ENCODE assay signal across 19 mouse cellular contexts in genomic region chr7:81874636-81875035, GRCm38 (mm10). TPM values are rescaled to one million over a fixed set of nuclear protein-coding genes. Genes with fewer than 3 reads are reported as not detected.
DNase-seq lines count a peak whose midpoint lies in the region; ATAC-seq and TF ChIP-seq lines count a peak whose summit lies in the region.
"Had no signal": no experiment of that assay in that cellular context is flagged by ENCODE, and none has a peak within 500 bp of the region (broad histone marks: within the 10 kb centered on the region; RNA-seq: fewer than 3 reads in every experiment).

No protein-coding gene starts in this region.

- 0 out of 2 replicates have a peak, but pooled peaks cover 3% of the 10 kb centered on the region for H3K36me3 ChIP-seq in embryonic facial prominence, embryonic 14.5 days (ENCODE audit: control insufficient read depth, insufficient read depth, low read length)
- H3K36me3 ChIP-seq in embryonic facial prominence, embryonic 10.5 days (replicated peaks), result peaks cover 11% of the 10 kb centered on the region; the same call in 1 of the 2 replicates
- H3K36me3 ChIP-seq in kidney, adult 2 months (ENCODE audit: control insufficient read depth, insufficient read depth, low read length), result no peaks in the 10 kb centered on the region
- H3K36me3 ChIP-seq in MEL (ENCODE audit: control insufficient read depth in 1 of 2, insufficient read depth in 2 of 2, low read length in 2 of 2), result peaks cover 0 to 8% of the 10 kb centered on the region in 2 experiments; a peak in 2 of 4 replicates
- H3K36me3 ChIP-seq in liver, embryonic 12.5 days, result no peaks in the 10 kb centered on the region

- H3K4me3 ChIP-seq in embryonic facial prominence, embryonic 14.5 days (ENCODE audit: low read depth, low read length), result no peak overlapping the region
- no peak overlapping the region for H3K4me3 ChIP-seq in embryonic facial prominence, embryonic 10.5 days
- H3K4me3 ChIP-seq in kidney, adult 2 months (ENCODE audit: insufficient read depth, low read depth, low read length), result no peak overlapping the region
- H3K4me3 ChIP-seq in MEL (ENCODE audit: control insufficient read depth in 1 of 2, insufficient read depth in 1 of 2, low read depth in 2 of 2, low read length in 2 of 2), result peak overlapping the region in 1 of 2 experiments; percentile 47; a peak in 2 of 4 replicates
- no peak overlapping the region for H3K4me3 ChIP-seq in lung, adult 2 months (replicated peaks; ENCODE audit: extremely low read depth, low read depth, low read length)
- H3K4me3 ChIP-seq in liver, embryonic 12.5 days, result no peak overlapping the region

- WGBS in embryonic facial prominence, embryonic 14.5 days, result 48% methylated on average over 6 of the region's 6 CpGs
- 86% methylated on average over 6 of the region's 6 CpGs for WGBS in embryonic facial prominence, embryonic 10.5 days
- 48% methylated on average over 6 of the region's 6 CpGs for WGBS in kidney, adult 2 months
- 33% methylated on average over 6 of the region's 6 CpGs for WGBS in lung, adult 2 months
- 72% methylated on average over 6 of the region's 6 CpGs for WGBS in liver, embryonic 12.5 days (ENCODE audit: insufficient replicate concordance)

- H3K9me3 ChIP-seq in embryonic facial prominence, embryonic 14.5 days (ENCODE audit: control insufficient read depth, low read length), result no peaks in the 10 kb centered on the region
- no peaks in the 10 kb centered on the region for H3K9me3 ChIP-seq in embryonic facial prominence, embryonic 10.5 days
- no peaks in the 10 kb centered on the region for H3K9me3 ChIP-seq in MEL (replicated peaks; ENCODE audit: insufficient read depth, low read length)
- no peaks in the 10 kb centered on the region for H3K9me3 ChIP-seq in liver, embryonic 12.5 days (replicated peaks)

- TF ChIP-seq CTCF in kidney, adult 2 months (conservative IDR thresholded peaks at IDR 0.05; ENCODE audit: insufficient read depth, insufficient read length, low read depth, low read length), result no peak
- no peak for TF ChIP-seq CTCF in MEL (IDR thresholded peaks at IDR 0.05 in 2 of 3, conservative IDR thresholded peaks at IDR 0.05 in 1 of 3; ENCODE audit: control insufficient read depth in 1 of 3, insufficient read depth in 1 of 3, low read depth in 2 of 3, low read length in 3 of 3, poor library complexity in 1 of 3, severe bottlenecking in 1 of 3)
- no peak for TF ChIP-seq CTCF in lung, adult 2 months (IDR thresholded peaks at IDR 0.05; ENCODE audit: insufficient read depth, low read length)

- DNase-seq in embryonic facial prominence, embryonic 14.5 days (ENCODE audit: low spot score), result peak; percentile 78
- no peak for DNase-seq in embryonic facial prominence, embryonic 10.5 days (ENCODE audit: low spot score)
- peak; percentile 63 for DNase-seq in kidney, adult 2 months
- no peak for DNase-seq in kidney, adult 18-20 months
- peak; percentile 45 for DNase-seq in MEL (ENCODE audit: low read depth, low spot score)
- peak; percentile 34 for DNase-seq in lung, adult 2 months
- DNase-seq in frontal cortex, adult 2 months (ENCODE audit: extremely low spot score in 1 of 2, low spot score in 1 of 2), result no peak
- DNase-seq: adrenal gland, postnatal 14 days; cerebellum, adult 11 months; right cerebral cortex, adult 18-20 months had no signal

- H3K9ac ChIP-seq in embryonic facial prominence, embryonic 14.5 days (ENCODE audit: low read depth, low read length), result no peak overlapping the region
- no peak overlapping the region for H3K9ac ChIP-seq in MEL (ENCODE audit: control insufficient read depth, low read depth, low read length, poor library complexity, severe bottlenecking)
- no peak overlapping the region for H3K9ac ChIP-seq in liver, embryonic 12.5 days
- H3K9ac ChIP-seq: liver, embryonic 14.5 days had no signal

- no peak for ATAC-seq in embryonic facial prominence, embryonic 14.5 days (ENCODE audit: low read depth)
- no peak for ATAC-seq in liver, embryonic 12.5 days

- no peak for TF ChIP-seq EP300 in MEL (IDR thresholded peaks at IDR 0.05; ENCODE audit: low read depth in 1 of 2, low read length in 2 of 2)

- TF ChIP-seq RAD21 in MEL (IDR thresholded peaks at IDR 0.05; ENCODE audit: low read depth, low read length), result no peak

- no peaks in the 10 kb centered on the region for H3K4me1 ChIP-seq in embryonic facial prominence, embryonic 14.5 days (ENCODE audit: control insufficient read depth, insufficient read depth, low read length)
- H3K4me1 ChIP-seq in embryonic facial prominence, embryonic 10.5 days, result peaks cover 6% of the 10 kb centered on the region
- no peaks in the 10 kb centered on the region for H3K4me1 ChIP-seq in kidney, adult 2 months (ENCODE audit: control insufficient read depth, insufficient read depth, low read length)
- H3K4me1 ChIP-seq in MEL (ENCODE audit: control insufficient read depth in 1 of 2, insufficient read depth in 2 of 2, low read length in 2 of 2), result peaks cover 6 to 15% of the 10 kb centered on the region in 2 experiments
- peaks cover 4% of the 10 kb centered on the region; the same call in 1 of the 2 replicates for H3K4me1 ChIP-seq in lung, adult 2 months (ENCODE audit: control insufficient read depth, insufficient read depth, low read length)
- 0 out of 2 replicates have a peak, but pooled peaks cover 4% of the 10 kb centered on the region for H3K4me1 ChIP-seq in liver, embryonic 12.5 days

- H3K4me2 ChIP-seq in embryonic facial prominence, embryonic 14.5 days (ENCODE audit: low read depth, low read length), result no peak overlapping the region
- H3K4me2 ChIP-seq in liver, embryonic 12.5 days, result no peak overlapping the region
- H3K4me2 ChIP-seq: midbrain, embryonic 11.5 days had no signal

- H3K27ac ChIP-seq in embryonic facial prominence, embryonic 14.5 days (replicated peaks; ENCODE audit: low read depth, low read length), result no peak overlapping the region
- H3K27ac ChIP-seq in embryonic facial prominence, embryonic 10.5 days (replicated peaks), result no peak overlapping the region
- H3K27ac ChIP-seq in kidney, adult 2 months (ENCODE audit: insufficient read depth, low read depth, low read length), result no peak overlapping the region
- no peak overlapping the region for H3K27ac ChIP-seq in MEL (ENCODE audit: control insufficient read depth, low read depth, low read length)
- H3K27ac ChIP-seq in liver, embryonic 12.5 days, result no peak overlapping the region
- H3K27ac ChIP-seq: liver, embryonic 14.5 days had no signal

- H3K27me3 ChIP-seq in embryonic facial prominence, embryonic 14.5 days (replicated peaks; ENCODE audit: control insufficient read depth, insufficient read depth, low read length), result no peaks in the 10 kb centered on the region
- H3K27me3 ChIP-seq in embryonic facial prominence, embryonic 10.5 days (replicated peaks; ENCODE audit: low read depth, poor library complexity, severe bottlenecking), result no peaks in the 10 kb centered on the region
- no peaks in the 10 kb centered on the region for H3K27me3 ChIP-seq in kidney, adult 2 months (replicated peaks; ENCODE audit: control insufficient read depth, insufficient read depth, low read length)
- H3K27me3 ChIP-seq in MEL (ENCODE audit: control insufficient read depth in 1 of 2, insufficient read depth in 2 of 2, low read length in 2 of 2), result no peaks in the 10 kb centered on the region
- peaks cover 40% of the 10 kb centered on the region for H3K27me3 ChIP-seq in liver, embryonic 12.5 days (replicated peaks)

- H3K79me2 ChIP-seq in MEL (ENCODE audit: control insufficient read depth, insufficient read depth, low read length, poor library complexity), result no peaks in the 10 kb centered on the region

- no peak for TF ChIP-seq POLR2A in kidney, adult 2 months (IDR thresholded peaks at IDR 0.05; ENCODE audit: low read depth, low read length)
- TF ChIP-seq POLR2A in MEL (IDR thresholded peaks at IDR 0.05; ENCODE audit: control insufficient read depth in 1 of 2, insufficient read depth in 1 of 2, low read depth in 1 of 2, low read length in 2 of 2, poor library complexity in 1 of 2), result no peak
- TF ChIP-seq POLR2A in lung, adult 2 months (IDR thresholded peaks at IDR 0.05; ENCODE audit: borderline replicate concordance, extremely low read depth, low read depth, low read length), result no peak

RNA-seq across cellular contexts. Expression of gene Tm6sf1, which starts 15.8 kb away (rescaled TPM):
- polyA plus RNA-seq in embryonic facial prominence, embryonic 14.5 days (2014; fragmentation: Nextera tagmentation; extraction: Ambion mirVana), result 34.7 and 50.6 TPM in 2 replicates
- polyA plus RNA-seq in embryonic facial prominence, embryonic 10.5 days (2016; fragmentation: Nextera tagmentation; extraction: Ambion mirVana), result 10.7 and 12.2 TPM in 2 replicates
- polyA plus RNA-seq in kidney, adult 2 months (2012; rRNA removed), result 16.8 and 17.0 TPM in 2 replicates
- 0.35 and 0.39 TPM in 2 replicates for total RNA-seq in MEL (2012; rRNA removed)
- polyA plus RNA-seq in MEL (2012; ENCODE audit: insufficient read depth in 1 of 2, insufficient read length in 2 of 2, low read depth in 1 of 2, low replicate concordance in 2 of 2, missing spikeins in 1 of 2), result 1 to 10 TPM in 1 of 2 experiments, not detected in 1; 8.6 TPM
- polyA plus RNA-seq in lung, adult 2 months (2012; rRNA removed), result 74.5 and 82.3 TPM in 2 replicates
- polyA plus RNA-seq in liver, embryonic 12.5 days (2016; fragmentation: Nextera tagmentation; extraction: Ambion mirVana), result 8.3 and 8.9 TPM in 2 replicates
- 76.4 and 79.7 TPM in 2 replicates for polyA plus RNA-seq in frontal cortex, adult 2 months (2012; rRNA removed)

RNA-seq across cellular contexts. Expression of gene Gm10160, which starts 19.0 kb away (rescaled TPM):
- not detected in 2 replicates for polyA plus RNA-seq in embryonic facial prominence, embryonic 14.5 days (2014; fragmentation: Nextera tagmentation; extraction: Ambion mirVana)
- not detected in 2 replicates for polyA plus RNA-seq in embryonic facial prominence, embryonic 10.5 days (2016; fragmentation: Nextera tagmentation; extraction: Ambion mirVana)
- not detected in 2 replicates for polyA plus RNA-seq in kidney, adult 2 months (2012; rRNA removed)
- total RNA-seq in MEL (2012; rRNA removed), result not detected in 2 replicates
- not detected for polyA plus RNA-seq in MEL (2012; ENCODE audit: insufficient read depth in 1 of 2, insufficient read length in 2 of 2, low read depth in 1 of 2, low replicate concordance in 2 of 2, missing spikeins in 1 of 2)
- not detected in 2 replicates for polyA plus RNA-seq in lung, adult 2 months (2012; rRNA removed)
- polyA plus RNA-seq in liver, embryonic 12.5 days (2016; fragmentation: Nextera tagmentation; extraction: Ambion mirVana), result not detected in 2 replicates
- polyA plus RNA-seq in frontal cortex, adult 2 months (2012; rRNA removed), result not detected in 2 replicates
- total RNA-seq: adrenal gland, postnatal 14 days; gastrocnemius, postnatal 4 days; hematopoietic stem cell, adult 5-6 weeks; left cerebral cortex, postnatal 10 days had no signal
- polyA plus RNA-seq: C2C12; liver, embryonic 14.5 days; midbrain, embryonic 11.5 days; neural tube, embryonic 11.5 days; thymus, postnatal 0 days had no signal

RNA-seq across cellular contexts. Expression of gene Btbd1, which starts 45.4 kb away (rescaled TPM):
- polyA plus RNA-seq in embryonic facial prominence, embryonic 14.5 days (2014; fragmentation: Nextera tagmentation; extraction: Ambion mirVana), result 100 and 109 TPM in 2 replicates
- polyA plus RNA-seq in embryonic facial prominence, embryonic 10.5 days (2016; fragmentation: Nextera tagmentation; extraction: Ambion mirVana), result 56.2 and 58.9 TPM in 2 replicates
- polyA plus RNA-seq in kidney, adult 2 months (2012; rRNA removed), result 24.3 and 28.1 TPM in 2 replicates
- total RNA-seq in MEL (2012; rRNA removed), result 31.0 and 36.0 TPM in 2 replicates
- polyA plus RNA-seq in MEL (2012; ENCODE audit: insufficient read depth in 1 of 2, insufficient read length in 2 of 2, low read depth in 1 of 2, low replicate concordance in 2 of 2, missing spikeins in 1 of 2), result 10 to 100 TPM in 1 of 2 experiments, not detected in 1; 62.0 TPM
- 27.4 and 28.7 TPM in 2 replicates for polyA plus RNA-seq in lung, adult 2 months (2012; rRNA removed)
- 39.6 and 41.1 TPM in 2 replicates for polyA plus RNA-seq in liver, embryonic 12.5 days (2016; fragmentation: Nextera tagmentation; extraction: Ambion mirVana)
- polyA plus RNA-seq in frontal cortex, adult 2 months (2012; rRNA removed), result 148 and 162 TPM in 2 replicates

RNA-seq across cellular contexts. Expression of gene Hdgfl3, which starts 59.6 kb away (rescaled TPM):
- 17.0 and 18.7 TPM in 2 replicates for polyA plus RNA-seq in embryonic facial prominence, embryonic 14.5 days (2014; fragmentation: Nextera tagmentation; extraction: Ambion mirVana)
- polyA plus RNA-seq in embryonic facial prominence, embryonic 10.5 days (2016; fragmentation: Nextera tagmentation; extraction: Ambion mirVana), result 23.6 and 27.5 TPM in 2 replicates
- polyA plus RNA-seq in kidney, adult 2 months (2012; rRNA removed), result 1.5 TPM in 2 replicates
- total RNA-seq in MEL (2012; rRNA removed), result not detected in 2 replicates
- under 1 TPM in 1 of 2 experiments, not detected in 1; 0.26 TPM for polyA plus RNA-seq in MEL (2012; ENCODE audit: insufficient read depth in 1 of 2, insufficient read length in 2 of 2, low read depth in 1 of 2, low replicate concordance in 2 of 2, missing spikeins in 1 of 2)
- 3.5 and 3.6 TPM in 2 replicates for polyA plus RNA-seq in lung, adult 2 months (2012; rRNA removed)
- 2.0 and 2.5 TPM in 2 replicates for polyA plus RNA-seq in liver, embryonic 12.5 days (2016; fragmentation: Nextera tagmentation; extraction: Ambion mirVana)
- polyA plus RNA-seq in frontal cortex, adult 2 months (2012; rRNA removed), result 45.8 and 48.8 TPM in 2 replicates
- polyA plus RNA-seq: C2C12 had no signal

Comparison
In these comparisons a context has a peak if more than half of its experiments do, and no peak if none do; other contexts are left out.
1. DNase-seq: peak in embryonic facial prominence, embryonic 14.5 days (single experiment), kidney, adult 2 months (single experiment), MEL (single experiment) and lung, adult 2 months (single experiment); none in embryonic facial prominence, embryonic 10.5 days (single experiment), kidney, adult 18-20 months (single experiment) and frontal cortex, adult 2 months (0 of 2).